Mouse (Mus musculus) erythroblast, embryonic 14.5 days (primary cell): ENCODE results near the gene Lect2.

Experiments used
- GATA1 ChIP-seq: IDR thresholded peaks from 2 replicates; pipeline ENCODE4 v1.6.1; 2012; ENCODE audit warnings: low read length, inconsistent platforms, mixed read lengths
- TAL1 ChIP-seq: IDR thresholded peaks from 3 replicates; pipeline ENCODE4 v1.6.1; 2012; ENCODE audit warnings: low read length, inconsistent platforms, mixed read lengths

- no peak for TF ChIP-seq GATA1
- TF ChIP-seq TAL1, result no peak
Measured at GRCm38 (mm10) chr13:56522081-56522820, 26.1 kb downstream of the Lect2 start, which contains the start of gene Fbxl21.
